Mouse (Mus musculus): ENCODE results near the gene Serpinb6d.

Gene Serpinb6d

DNA sequence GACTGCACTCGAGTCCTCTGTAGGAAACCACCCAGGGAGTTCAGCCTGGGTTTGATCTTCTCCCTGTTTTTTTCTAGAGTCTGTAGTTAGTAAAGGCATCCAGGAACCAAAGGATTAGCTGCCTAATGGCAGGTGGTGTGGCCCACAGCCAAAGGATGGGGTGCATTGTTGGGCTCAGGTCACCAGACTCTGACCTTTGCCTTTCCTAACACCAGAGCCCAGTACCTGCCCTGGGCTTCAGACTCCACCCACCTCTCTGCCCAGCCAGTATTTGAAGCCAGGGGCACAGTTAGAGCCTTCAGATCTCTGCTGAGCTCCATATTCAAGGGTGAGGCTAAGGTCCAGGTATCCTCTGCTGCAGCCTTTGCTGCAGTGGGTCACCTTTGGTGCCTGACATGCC is at the start of gene Serpinb6d:
TSS of gene Serpinb6d (plus strand) at position 301 of the 400 bp plus-strand sequence.
- no peak for DNase-seq

DNA sequence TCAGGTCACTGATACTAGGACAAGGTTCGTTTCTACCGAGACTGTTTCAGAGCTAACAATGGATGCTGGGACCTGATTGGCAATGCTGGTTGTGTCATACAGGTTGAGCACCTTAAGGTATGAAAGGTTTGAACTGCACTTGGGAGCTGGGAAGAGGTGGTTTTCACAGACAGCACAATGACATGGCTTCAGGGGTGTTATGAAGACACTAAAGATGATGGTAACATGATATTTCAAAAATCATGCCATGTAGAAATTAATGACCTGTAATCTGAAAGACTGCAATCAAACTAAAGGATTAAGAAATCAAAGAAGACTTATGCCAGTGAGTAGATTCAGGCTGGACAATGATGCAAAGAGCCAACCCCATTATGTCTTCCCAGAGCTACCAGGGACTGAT is 38.3 kb upstream of the Serpinb6d start:
- DNase-seq = no peak

DNA sequence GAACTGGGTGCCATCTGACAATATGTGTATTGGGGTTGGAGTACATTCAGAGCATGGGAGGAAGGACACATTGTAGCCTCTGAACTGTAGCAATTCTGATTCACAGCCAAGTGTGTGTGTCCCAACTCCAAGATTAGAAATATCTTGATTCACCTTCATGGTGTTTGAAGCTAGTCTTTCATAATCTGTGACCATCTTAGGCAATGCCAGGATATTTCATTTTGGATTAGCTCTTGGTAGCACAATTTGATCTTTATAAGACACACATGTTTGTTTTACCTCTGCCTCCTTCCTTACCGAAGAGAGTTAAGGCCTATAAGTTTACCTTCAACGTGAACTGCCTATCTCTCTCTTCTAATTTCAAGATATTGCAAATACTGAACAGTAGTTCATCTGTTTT is 18.7 kb upstream of the Serpinb6d start:
- DNase-seq = no peak

DNA sequence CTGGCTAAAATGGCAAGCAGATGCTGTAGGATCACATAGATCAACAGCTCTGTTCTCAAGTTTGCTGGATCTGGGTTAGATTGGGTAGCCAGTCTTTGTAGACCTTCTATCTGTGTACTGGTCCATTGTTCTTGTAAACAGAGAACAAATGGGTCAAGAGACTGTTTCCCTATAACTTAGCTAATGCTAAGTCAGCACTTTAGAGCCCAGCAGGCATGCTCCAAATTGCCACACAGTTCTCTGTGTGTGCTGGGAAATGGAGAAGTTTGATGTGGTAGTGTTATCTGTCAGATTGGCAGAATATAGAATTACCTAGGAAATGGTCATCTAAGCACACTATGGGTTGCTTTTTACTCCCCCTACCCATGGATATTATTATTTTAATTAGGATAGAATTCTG is 1.3 kb downstream of the Serpinb6d start:
- DNase-seq = no peak

DNA sequence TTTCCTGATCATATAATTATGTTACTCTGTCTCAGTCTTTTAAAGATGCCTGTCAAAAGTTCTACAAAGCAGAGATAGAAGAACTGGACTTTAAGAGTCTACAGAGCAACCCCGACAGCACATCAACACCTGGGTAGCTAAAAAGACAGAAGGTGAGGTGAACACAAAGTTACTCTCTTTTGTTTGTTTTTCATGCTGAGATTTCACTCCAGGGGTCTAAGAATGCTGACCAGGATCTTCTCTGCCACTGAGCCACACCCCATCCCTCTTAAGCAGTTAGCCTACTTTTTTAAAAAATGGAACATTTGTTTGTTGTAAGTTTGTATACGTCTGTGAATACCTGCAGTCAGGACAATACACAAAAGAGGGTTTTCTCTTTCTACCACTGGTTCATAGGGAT is 59.1 kb downstream of the Serpinb6d start:
- no peak for DNase-seq

Measured in cerebellum, adult 11 months (tissue).